Mouse (Mus musculus) fat pad, adult 2 months (tissue): ENCODE data around the gene Dcdc2a.

ENCODE experiments used
- DNase-seq: peaks from one replicate; pipeline ENCODE4 v3.0.0-alpha.2; 2011; ENCODE audit warnings: low read depth, low spot score; ENCODE audit errors: extremely low read depth

Gene Dcdc2a

GRCm38 (mm10) chr13:25168891-25169290, 113.1 kb downstream of the Dcdc2a start:
- no peak for DNase-seq

- no peak for DNase-seq
Observed at GRCm38 (mm10) chr13:25177835-25178234, 122.0 kb downstream of the Dcdc2a start.

GRCm38 (mm10) chr13:25178236-25179001, 122.6 kb downstream of the Dcdc2a start:
- DNase-seq, result no peak

GRCm38 (mm10) chr13:25186436-25187325, 130.9 kb downstream of the Dcdc2a start:
- no peak for DNase-seq

- no peak for DNase-seq
Observed at GRCm38 (mm10) chr13:25187326-25187710, 131.5 kb downstream of the Dcdc2a start.

GRCm38 (mm10) chr13:25189419-25190144, 133.8 kb downstream of the Dcdc2a start:
- no peak for DNase-seq

- no peak for DNase-seq
Observed at GRCm38 (mm10) chr13:25190218-25190617, 134.4 kb downstream of the Dcdc2a start.

- DNase-seq, result no peak
Observed at GRCm38 (mm10) chr13:25195706-25196105, 139.9 kb downstream of the Dcdc2a start.

GRCm38 (mm10) chr13:25199916-25200315, 144.1 kb downstream of the Dcdc2a start:
- DNase-seq, result no peak

GRCm38 (mm10) chr13:25206950-25207349, 151.1 kb downstream of the Dcdc2a start:
- DNase-seq, result no peak

GRCm38 (mm10) chr13:25218394-25218793, 162.6 kb downstream of the Dcdc2a start:
- no peak for DNase-seq

GRCm38 (mm10) chr13:25220186-25220787, 164.5 kb downstream of the Dcdc2a start:
- no peak for DNase-seq

- DNase-seq, result no peak
Observed at GRCm38 (mm10) chr13:25251893-25252292, 196.1 kb downstream of the Dcdc2a start.

GRCm38 (mm10) chr13:25254478-25255263, 198.9 kb downstream of the Dcdc2a start:
- no peak for DNase-seq

- no peak for DNase-seq
Observed at GRCm38 (mm10) chr13:25257608-25258007, 201.8 kb downstream of the Dcdc2a start.
